ENCODE assay signal across 9 mouse cellular contexts in the genomic region with DNA sequence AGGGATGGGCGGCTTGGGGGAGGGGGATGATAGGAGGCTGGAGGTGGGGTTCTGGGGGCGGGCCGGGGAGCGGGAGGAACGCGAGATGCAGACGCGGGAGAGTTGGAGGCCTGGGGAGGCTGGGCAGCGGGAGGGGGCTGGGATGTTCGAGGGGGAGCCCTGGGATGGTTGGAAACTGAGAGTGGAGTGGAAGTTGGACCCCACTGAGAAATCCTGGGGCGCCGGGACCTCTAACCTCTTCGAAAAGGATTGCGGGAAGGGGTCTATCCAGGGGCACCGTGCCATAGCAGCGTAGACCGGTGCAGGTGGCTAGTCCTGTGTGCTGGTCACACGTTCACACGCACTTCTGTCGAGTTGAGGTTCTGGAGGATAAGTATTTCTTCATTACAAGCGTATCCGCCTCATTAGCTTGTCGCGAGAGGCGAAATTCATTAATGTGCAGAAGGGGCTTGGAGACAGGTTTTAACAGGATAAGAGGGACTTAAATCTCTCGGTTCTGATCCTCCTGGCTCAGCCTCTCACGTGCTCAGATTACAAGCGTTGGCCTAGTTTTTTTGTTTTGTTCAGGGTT. TPM values are rescaled to one million over a fixed set of nuclear protein-coding genes. Genes with fewer than 3 reads are reported as not detected.
A peak's percentile ranks its signal among the peaks of the same experiment; 100 is the strongest.
DNase-seq lines count a peak whose midpoint lies in the region; ATAC-seq and TF ChIP-seq lines count a peak whose summit lies in the region.
"Had no signal": no experiment of that assay in that cellular context is flagged by ENCODE, and none has a peak within 500 bp of the region (broad histone marks: within the 10 kb centered on the region; RNA-seq: fewer than 3 reads in every experiment).

No protein-coding gene starts in this region.

- H3K36me3 ChIP-seq in heart, postnatal 0 days (replicated peaks; ENCODE audit: control insufficient read depth, insufficient read depth, low read length): no peaks in the 10 kb centered on the region
- H3K36me3 ChIP-seq in midbrain, embryonic 11.5 days (ENCODE audit: control insufficient read depth, insufficient read depth, low read length): 0 out of 2 replicates have a peak, but pooled peaks cover 2% of the 10 kb centered on the region

- DNase-seq in cerebellum, adult 9-11 months: peak; percentile 86
- DNase-seq in cerebellum, postnatal 10 days: no peak
- DNase-seq in ovary, adult 18-20 months (ENCODE audit: low spot score): peak; percentile 23
- no peak for DNase-seq in ovary, postnatal 14 days (ENCODE audit: low spot score)
- peak; percentile 37 for DNase-seq in heart, postnatal 0 days (ENCODE audit: low spot score)
- DNase-seq in midbrain, embryonic 11.5 days (ENCODE audit: low spot score, missing footprints): no peak
- DNase-seq in kidney, adult 8-10 months: no peak

- peak overlapping the region; percentile 74 for H3K4me2 ChIP-seq in heart, postnatal 0 days (ENCODE audit: low read depth, low read length)
- H3K4me2 ChIP-seq in midbrain, embryonic 11.5 days: peak overlapping the region; percentile 50

- TF ChIP-seq EP300 in heart, postnatal 0 days (IDR thresholded peaks at IDR 0.05; ENCODE audit: low read depth): no peak

- peak; percentile 10; the same call in 1 of the 2 replicates for ATAC-seq in heart, postnatal 0 days (ENCODE audit: insufficient read depth, low read depth)
- ATAC-seq in midbrain, embryonic 11.5 days (ENCODE audit: low FRiP score): peak; percentile 35
- ATAC-seq in erythroid progenitor cell, adult 5-6 weeks (replicated peaks; ENCODE audit: low FRiP score, poor library complexity, severe bottlenecking): no peak

- no peaks in the 10 kb centered on the region for H3K9me3 ChIP-seq in heart, postnatal 0 days (replicated peaks; ENCODE audit: control insufficient read depth, low read length)
- H3K9me3 ChIP-seq in midbrain, embryonic 11.5 days (ENCODE audit: control insufficient read depth, low read length): no peaks in the 10 kb centered on the region

- H3K27ac ChIP-seq in heart, postnatal 0 days (ENCODE audit: low read depth): peak overlapping the region; percentile 54
- no peak overlapping the region for H3K27ac ChIP-seq in midbrain, embryonic 11.5 days (ENCODE audit: low read depth, low read length)

- H3K4me3 ChIP-seq in heart, postnatal 0 days (ENCODE audit: low read depth, low read length): peak overlapping the region; percentile 66
- H3K4me3 ChIP-seq in midbrain, embryonic 11.5 days (ENCODE audit: low read depth, low read length): peak overlapping the region; percentile 62

- H3K27me3 ChIP-seq in heart, postnatal 0 days (ENCODE audit: control insufficient read depth, insufficient read depth, low read length): no peaks in the 10 kb centered on the region
- no peaks in the 10 kb centered on the region for H3K27me3 ChIP-seq in midbrain, embryonic 11.5 days (ENCODE audit: control insufficient read depth, insufficient read depth, low read length)

- 0 out of 2 replicates have a peak, but pooled peaks cover 6% of the 10 kb centered on the region for H3K4me1 ChIP-seq in heart, postnatal 0 days (ENCODE audit: control insufficient read depth, insufficient read depth)
- H3K4me1 ChIP-seq in midbrain, embryonic 11.5 days (ENCODE audit: control insufficient read depth, insufficient read depth, low read length): peaks cover 4% of the 10 kb centered on the region; the same call in 1 of the 2 replicates

- TF ChIP-seq CTCF in heart, postnatal 0 days (IDR thresholded peaks at IDR 0.05; ENCODE audit: low read depth): no peak

- peak overlapping the region; percentile 63 for H3K9ac ChIP-seq in heart, postnatal 0 days (replicated peaks; ENCODE audit: low read depth, low read length)
- peak overlapping the region; percentile 68 for H3K9ac ChIP-seq in midbrain, embryonic 11.5 days (ENCODE audit: low read length)

- WGBS in heart, postnatal 0 days: 2% methylated on average over 28 of the region's 28 CpGs
- WGBS in midbrain, embryonic 11.5 days: under 1% methylated on average over 25 of the region's 28 CpGs

RNA-seq across cellular contexts. Expression of a gene that starts 0.7 kb away (rescaled TPM):
- 24.2 and 58.7 TPM in 2 replicates for total RNA-seq in heart, postnatal 0 days (2014; rRNA removed; ENCODE audit: low replicate concordance)
- 20.7 and 28.0 TPM in 2 replicates for polyA plus RNA-seq in heart, postnatal 0 days (2015; fragmentation: Nextera tagmentation; extraction: Ambion mirVana)
- polyA plus RNA-seq in midbrain, embryonic 11.5 days (2014; fragmentation: Nextera tagmentation; extraction: Ambion mirVana): 69.4 and 72.2 TPM in 2 replicates
- 0.42 TPM in 1 of 2 replicates, not detected in the other for total RNA-seq in erythroid progenitor cell, adult 5-6 weeks (2015; ENCODE audit: low replicate concordance)
- 4.2 and 11.6 TPM in 2 replicates for total RNA-seq in erythroid progenitor cell, adult 5-6 weeks (2017; ENCODE audit: low replicate concordance)

RNA-seq across cellular contexts. Expression of a gene that starts 17.0 kb away (rescaled TPM):
- total RNA-seq in heart, postnatal 0 days (2014; rRNA removed; ENCODE audit: low replicate concordance): 84.1 and 86.2 TPM in 2 replicates
- 37.6 and 38.5 TPM in 2 replicates for polyA plus RNA-seq in heart, postnatal 0 days (2015; fragmentation: Nextera tagmentation; extraction: Ambion mirVana)
- polyA plus RNA-seq in midbrain, embryonic 11.5 days (2014; fragmentation: Nextera tagmentation; extraction: Ambion mirVana): 13.5 and 14.7 TPM in 2 replicates
- total RNA-seq in erythroid progenitor cell, adult 5-6 weeks (2015; ENCODE audit: low replicate concordance): 16.8 and 18.4 TPM in 2 replicates
- 4.1 and 7.6 TPM in 2 replicates for total RNA-seq in erythroid progenitor cell, adult 5-6 weeks (2017; ENCODE audit: low replicate concordance)

RNA-seq across cellular contexts. Expression of a gene that starts 24.1 kb away (rescaled TPM):
- total RNA-seq in heart, postnatal 0 days (2014; rRNA removed; ENCODE audit: low replicate concordance): not detected in 2 replicates
- polyA plus RNA-seq in heart, postnatal 0 days (2015; fragmentation: Nextera tagmentation; extraction: Ambion mirVana): not detected in 2 replicates
- polyA plus RNA-seq in midbrain, embryonic 11.5 days (2014; fragmentation: Nextera tagmentation; extraction: Ambion mirVana): not detected in 2 replicates
- not detected in 2 replicates for total RNA-seq in erythroid progenitor cell, adult 5-6 weeks (2015; ENCODE audit: low replicate concordance)
- not detected in 2 replicates for total RNA-seq in erythroid progenitor cell, adult 5-6 weeks (2017; ENCODE audit: low replicate concordance)
- total RNA-seq: left cerebral cortex, postnatal 25 days had no signal

RNA-seq across cellular contexts. Expression of a gene that starts 49.3 kb away (rescaled TPM):
- not detected in 2 replicates for total RNA-seq in heart, postnatal 0 days (2014; rRNA removed; ENCODE audit: low replicate concordance)
- polyA plus RNA-seq in heart, postnatal 0 days (2015; fragmentation: Nextera tagmentation; extraction: Ambion mirVana): not detected in 2 replicates
- not detected in 2 replicates for polyA plus RNA-seq in midbrain, embryonic 11.5 days (2014; fragmentation: Nextera tagmentation; extraction: Ambion mirVana)
- not detected in 2 replicates for total RNA-seq in erythroid progenitor cell, adult 5-6 weeks (2015; ENCODE audit: low replicate concordance)
- total RNA-seq in erythroid progenitor cell, adult 5-6 weeks (2017; ENCODE audit: low replicate concordance): not detected in 2 replicates
- total RNA-seq: left cerebral cortex, postnatal 25 days had no signal

Comparison
In these comparisons a context has a peak if more than half of its experiments do, and no peak if none do; other contexts are left out.
1. DNase-seq: peak in cerebellum, adult 9-11 months (single experiment), ovary, adult 18-20 months (single experiment) and heart, postnatal 0 days (single experiment); none in cerebellum, postnatal 10 days (0 of 2), ovary, postnatal 14 days (single experiment), midbrain, embryonic 11.5 days (single experiment) and kidney, adult 8-10 months (0 of 2).